9 mouse cellular contexts compared by ENCODE assay signal in genomic region chr15:81416763-81417310, GRCm38 (mm10). TPM values are rescaled to one million over a fixed set of nuclear protein-coding genes. Genes with fewer than 3 reads are reported as not detected.
DNase-seq lines count a peak whose midpoint lies in the region; ATAC-seq and TF ChIP-seq lines count a peak whose summit lies in the region.
"Not testable (repeated sequence)": the region's sequence is repeated elsewhere in the genome, so short reads cannot be mapped to it uniquely, and the experiment has no call there.
"Had no signal": no experiment of that assay in that cellular context is flagged by ENCODE, and none has a peak within 500 bp of the region (broad histone marks: within the 10 kb centered on the region; RNA-seq: fewer than 3 reads in every experiment).

No protein-coding gene starts in this region.

- peak; percentile 64 for DNase-seq in forelimb bud, embryonic 11.5 days (ENCODE audit: low read depth, low spot score)
- peak; percentile 83 for DNase-seq in kidney, postnatal 14 days
- DNase-seq in lung, postnatal 0 days (ENCODE audit: low spot score): peak; percentile 65
- DNase-seq in stomach, postnatal 0 days (ENCODE audit: low spot score): peak; percentile 87

- TF ChIP-seq EP300 in lung, postnatal 0 days (IDR thresholded peaks at IDR 0.05); stomach, postnatal 0 days (optimal IDR thresholded peaks at IDR 0.05): not testable (repeated sequence)

- peak; percentile 83 for ATAC-seq in CD4-positive, CD25-positive, alpha-beta regulatory T cell, adult 4 months
- peak; percentile 75 to 77 for ATAC-seq in hematopoietic stem cell, adult 5-6 weeks (replicated peaks in 1 of 2; ENCODE audit: insufficient read depth in 1 of 2, low FRiP score in 2 of 2, low TSS enrichment in 1 of 2, low read depth in 1 of 2, poor library complexity in 2 of 2, severe bottlenecking in 2 of 2)
- ATAC-seq in lung, postnatal 0 days: peak; percentile 92
- not testable (repeated sequence) for ATAC-seq in neural tube, embryonic 14.5 days (ENCODE audit: low read depth)
- peak; percentile 94 for ATAC-seq in stomach, postnatal 0 days (ENCODE audit: low FRiP score, low TSS enrichment)

- H3K27ac ChIP-seq in brown adipose tissue, adult 24 weeks (replicated peaks; ENCODE audit: low read depth, low read length); lung, postnatal 0 days (ENCODE audit: low read length); neural tube, embryonic 14.5 days (ENCODE audit: low read depth, low read length): not testable (repeated sequence)
- H3K27ac ChIP-seq in stomach, postnatal 0 days (replicated peaks): 0 out of 2 replicates have a peak overlapping the region, but pooled peaks have one; percentile 35

- 7% methylated on average over 22 of the region's 22 CpGs for WGBS in lung, postnatal 0 days
- WGBS in neural tube, embryonic 14.5 days: 12% methylated on average over 22 of the region's 22 CpGs
- WGBS in stomach, postnatal 0 days: 2% methylated on average over 22 of the region's 22 CpGs

- H3K36me3 ChIP-seq in lung, postnatal 0 days (ENCODE audit: insufficient read depth, low read length); neural tube, embryonic 14.5 days (ENCODE audit: control insufficient read depth, insufficient read depth, low read length); stomach, postnatal 0 days (ENCODE audit: control insufficient read depth, insufficient read depth, low read length): not testable (repeated sequence)

- H3K9ac ChIP-seq in lung, postnatal 0 days (replicated peaks; ENCODE audit: low read depth); neural tube, embryonic 14.5 days (replicated peaks; ENCODE audit: low read depth, low read length): not testable (repeated sequence)
- H3K9ac ChIP-seq in stomach, postnatal 0 days (ENCODE audit: low read length): 0 out of 2 replicates have a peak overlapping the region, but pooled peaks have one; percentile 3

- H3K4me1 ChIP-seq in brown adipose tissue, adult 24 weeks (ENCODE audit: control insufficient read depth, insufficient read depth, insufficient read length, low read length); lung, postnatal 0 days (ENCODE audit: insufficient read depth, low read depth, low read length); neural tube, embryonic 14.5 days (ENCODE audit: control insufficient read depth, insufficient read depth, low read length); stomach, postnatal 0 days (replicated peaks; ENCODE audit: control insufficient read depth, insufficient read depth): not testable (repeated sequence)

- H3K9me3 ChIP-seq in lung, postnatal 0 days (ENCODE audit: low read length); neural tube, embryonic 14.5 days (ENCODE audit: control insufficient read depth, low read length); stomach, postnatal 0 days (ENCODE audit: control insufficient read depth, low read length): not testable (repeated sequence)

- TF ChIP-seq CTCF in lung, postnatal 0 days (IDR thresholded peaks at IDR 0.05): peak; percentile 16; the same call in 1 of the 2 replicates
- peak; percentile 34; the same call in 1 of the 2 replicates for TF ChIP-seq CTCF in stomach, postnatal 0 days (IDR thresholded peaks at IDR 0.05; ENCODE audit: low read depth)

- H3K4me2 ChIP-seq in lung, postnatal 0 days (replicated peaks; ENCODE audit: low read depth, low read length): peak overlapping the region; percentile 29
- H3K4me2 ChIP-seq in neural tube, embryonic 14.5 days (ENCODE audit: low read depth, low read length): peak overlapping the region; percentile 23
- H3K4me2 ChIP-seq in stomach, postnatal 0 days (replicated peaks; ENCODE audit: low read depth): peak overlapping the region; percentile 30

- H3K4me3 ChIP-seq in brown adipose tissue, adult 24 weeks (ENCODE audit: insufficient read depth, low read depth, low read length): peak overlapping the region; percentile 40
- not testable (repeated sequence) for H3K4me3 ChIP-seq in lung, postnatal 0 days (ENCODE audit: low read depth, low read length); neural tube, embryonic 14.5 days (ENCODE audit: low read depth, low read length)
- H3K4me3 ChIP-seq in stomach, postnatal 0 days (ENCODE audit: low read depth, low read length): peak overlapping the region; percentile 22

- not testable (repeated sequence) for H3K27me3 ChIP-seq in lung, postnatal 0 days (replicated peaks; ENCODE audit: insufficient read depth, low read length); neural tube, embryonic 14.5 days (ENCODE audit: control insufficient read depth, insufficient read depth, low read length); stomach, postnatal 0 days (ENCODE audit: control insufficient read depth, insufficient read depth, low read length)

RNA-seq across cellular contexts. Expression of gene Dnajb7, which starts 8.7 kb away (rescaled TPM):
- 1 to 10 TPM; 3.2 to 4.3 TPM for polyA plus RNA-seq in CD4-positive, CD25-positive, alpha-beta regulatory T cell, adult 4 months (2017; shearing (Covaris generic))
- polyA plus RNA-seq in brown adipose tissue, adult 24 weeks (2012; ENCODE audit: insufficient read depth, insufficient read length, missing spikeins): not detected in 2 replicates
- not detected in 2 replicates for total RNA-seq in hematopoietic stem cell, adult 5-6 weeks (2017)
- 0.53 and 0.81 TPM in 2 replicates for polyA plus RNA-seq in lung, postnatal 0 days (2015; fragmentation: Nextera tagmentation; extraction: Ambion mirVana)
- polyA plus RNA-seq in neural tube, embryonic 14.5 days (2014; fragmentation: Nextera tagmentation; extraction: Ambion mirVana): 0.90 and 1.7 TPM in 2 replicates
- 0.56 and 0.70 TPM in 2 replicates for polyA plus RNA-seq in stomach, postnatal 0 days (2015; fragmentation: Nextera tagmentation; extraction: Ambion mirVana)
- total RNA-seq: layer of hippocampus, adult 8-10 months had no signal

RNA-seq across cellular contexts. Expression of gene Xpnpep3, which starts 16.9 kb away (rescaled TPM):
- polyA plus RNA-seq in CD4-positive, CD25-positive, alpha-beta regulatory T cell, adult 4 months (2017; shearing (Covaris generic)): 10 to 100 TPM in 1 of 2 experiments, 1 to 10 TPM in 1; 8.3 to 13.1 TPM
- polyA plus RNA-seq in brown adipose tissue, adult 24 weeks (2012; ENCODE audit: insufficient read depth, insufficient read length, missing spikeins): 15.6 and 33.2 TPM in 2 replicates
- total RNA-seq in hematopoietic stem cell, adult 5-6 weeks (2017): 14.6 and 17.1 TPM in 2 replicates
- 4.8 and 6.3 TPM in 2 replicates for polyA plus RNA-seq in lung, postnatal 0 days (2015; fragmentation: Nextera tagmentation; extraction: Ambion mirVana)
- 6.6 and 8.0 TPM in 2 replicates for polyA plus RNA-seq in neural tube, embryonic 14.5 days (2014; fragmentation: Nextera tagmentation; extraction: Ambion mirVana)
- polyA plus RNA-seq in stomach, postnatal 0 days (2015; fragmentation: Nextera tagmentation; extraction: Ambion mirVana): 3.7 and 4.1 TPM in 2 replicates

RNA-seq across cellular contexts. Expression of gene St13, which starts 17.0 kb away (rescaled TPM):
- polyA plus RNA-seq in CD4-positive, CD25-positive, alpha-beta regulatory T cell, adult 4 months (2017; shearing (Covaris generic)): 100 to 1,000 TPM; 177 to 187 TPM
- 181 and 325 TPM in 2 replicates for polyA plus RNA-seq in brown adipose tissue, adult 24 weeks (2012; ENCODE audit: insufficient read depth, insufficient read length, missing spikeins)
- 311 and 331 TPM in 2 replicates for total RNA-seq in hematopoietic stem cell, adult 5-6 weeks (2017)
- 87.1 and 99.2 TPM in 2 replicates for polyA plus RNA-seq in lung, postnatal 0 days (2015; fragmentation: Nextera tagmentation; extraction: Ambion mirVana)
- polyA plus RNA-seq in neural tube, embryonic 14.5 days (2014; fragmentation: Nextera tagmentation; extraction: Ambion mirVana): 173 and 184 TPM in 2 replicates
- 79.5 and 80.2 TPM in 2 replicates for polyA plus RNA-seq in stomach, postnatal 0 days (2015; fragmentation: Nextera tagmentation; extraction: Ambion mirVana)

RNA-seq across cellular contexts. Expression of gene Rbx1, which starts 49.3 kb away (rescaled TPM):
- 100 to 1,000 TPM; 269 to 371 TPM for polyA plus RNA-seq in CD4-positive, CD25-positive, alpha-beta regulatory T cell, adult 4 months (2017; shearing (Covaris generic))
- polyA plus RNA-seq in brown adipose tissue, adult 24 weeks (2012; ENCODE audit: insufficient read depth, insufficient read length, missing spikeins): 124 and 161 TPM in 2 replicates
- total RNA-seq in hematopoietic stem cell, adult 5-6 weeks (2017): 125 and 199 TPM in 2 replicates
- polyA plus RNA-seq in lung, postnatal 0 days (2015; fragmentation: Nextera tagmentation; extraction: Ambion mirVana): 419 and 465 TPM in 2 replicates
- 454 and 456 TPM in 2 replicates for polyA plus RNA-seq in neural tube, embryonic 14.5 days (2014; fragmentation: Nextera tagmentation; extraction: Ambion mirVana)
- 451 and 460 TPM in 2 replicates for polyA plus RNA-seq in stomach, postnatal 0 days (2015; fragmentation: Nextera tagmentation; extraction: Ambion mirVana)

RNA-seq across cellular contexts. Expression of gene Slc25a17, which starts 56.2 kb away (rescaled TPM):
- polyA plus RNA-seq in CD4-positive, CD25-positive, alpha-beta regulatory T cell, adult 4 months (2017; shearing (Covaris generic)): 100 to 1,000 TPM in 1 of 2 experiments, 10 to 100 TPM in 1; 83.2 to 102 TPM
- 109 and 113 TPM in 2 replicates for polyA plus RNA-seq in brown adipose tissue, adult 24 weeks (2012; ENCODE audit: insufficient read depth, insufficient read length, missing spikeins)
- 72.7 and 97.1 TPM in 2 replicates for total RNA-seq in hematopoietic stem cell, adult 5-6 weeks (2017)
- polyA plus RNA-seq in lung, postnatal 0 days (2015; fragmentation: Nextera tagmentation; extraction: Ambion mirVana): 96.7 and 97.3 TPM in 2 replicates
- 148 and 157 TPM in 2 replicates for polyA plus RNA-seq in neural tube, embryonic 14.5 days (2014; fragmentation: Nextera tagmentation; extraction: Ambion mirVana)
- polyA plus RNA-seq in stomach, postnatal 0 days (2015; fragmentation: Nextera tagmentation; extraction: Ambion mirVana): 84.6 and 85.1 TPM in 2 replicates
